Mouse (Mus musculus): ENCODE results near the gene Cacna1d.

- TF ChIP-seq CTCF (IDR thresholded peaks at IDR 0.05; ENCODE audit: low read depth): no peak
- no peak for TF ChIP-seq EP300 (IDR thresholded peaks at IDR 0.05; ENCODE audit: low read depth)
Observed at GRCm38 (mm10) chr14:30363487-30364167, 127.6 kb downstream of the Cacna1d start.

Measured in liver, postnatal 0 days (tissue).